Mouse (Mus musculus) megakaryocyte, embryonic 14.5 days (primary cell): Measurements from ENCODE around the gene Stc2.

Experiments used
- FLI1 ChIP-seq: IDR thresholded peaks from 2 replicates; pipeline ENCODE4 v1.6.1; 2012; ENCODE audit warnings: low read length, inconsistent platforms, mixed read lengths
- GATA1 ChIP-seq: IDR thresholded peaks from 3 replicates; pipeline ENCODE4 v1.6.1; 2012; ENCODE audit warnings: mixed read lengths, low read length, inconsistent platforms, borderline replicate concordance

- TF ChIP-seq FLI1 (no peak), GATA1 (no peak)
Observed at GRCm38 (mm10) chr11:31361047-31361446, 8.8 kb downstream of the Stc2 start.
